Mouse (Mus musculus): ENCODE measurements around the gene Ccn2.

- no peak for TF ChIP-seq CTCF (IDR thresholded peaks at IDR 0.05; ENCODE audit: low read depth, low read length)
- no peak for TF ChIP-seq EP300 (IDR thresholded peaks at IDR 0.05; ENCODE audit: insufficient read depth, low read depth, low read length)
Observed at GRCm38 (mm10) chr10:24598693-24599092, 3.5 kb downstream of the Ccn2 start.
